Mouse (Mus musculus) cerebellum, postnatal 14 days (tissue): ENCODE results near the gene Elovl6.
A peak's percentile ranks its signal among the peaks of the same experiment; 100 is the strongest.

Source experiments
- DNase-seq, 2 experiments: peaks; one replicate each; pipeline ENCODE4 v3.0.0; 2021; ENCODE audit warnings: mixed read lengths in 2 of 2

The Elovl6 gene

GRCm38 (mm10) chr3:129649586-129650292 is 117.6 kb downstream of the Elovl6 start:
- peak in 1 of 2 experiments; percentile 37 for DNase-seq

DNA sequence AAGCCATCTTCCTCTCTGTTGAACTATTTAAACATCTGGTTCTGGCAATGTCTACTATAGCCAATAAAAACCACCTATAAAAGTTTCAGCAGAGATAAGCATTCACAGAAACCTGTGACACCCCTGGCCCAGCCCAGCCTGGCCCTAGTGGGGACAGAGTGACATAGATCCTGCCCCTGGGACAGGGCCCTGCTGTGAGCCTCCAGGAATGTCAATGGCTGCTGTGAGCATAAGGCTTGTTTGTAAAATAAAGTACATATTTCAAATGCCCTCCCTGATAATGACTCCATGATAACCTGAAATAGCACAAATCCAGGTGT is 118.1 kb downstream of the Elovl6 start:
- no peak for DNase-seq

- DNase-seq = no peak
Measured at GRCm38 (mm10) chr3:129650931-129651330, 118.8 kb downstream of the Elovl6 start.

DNA sequence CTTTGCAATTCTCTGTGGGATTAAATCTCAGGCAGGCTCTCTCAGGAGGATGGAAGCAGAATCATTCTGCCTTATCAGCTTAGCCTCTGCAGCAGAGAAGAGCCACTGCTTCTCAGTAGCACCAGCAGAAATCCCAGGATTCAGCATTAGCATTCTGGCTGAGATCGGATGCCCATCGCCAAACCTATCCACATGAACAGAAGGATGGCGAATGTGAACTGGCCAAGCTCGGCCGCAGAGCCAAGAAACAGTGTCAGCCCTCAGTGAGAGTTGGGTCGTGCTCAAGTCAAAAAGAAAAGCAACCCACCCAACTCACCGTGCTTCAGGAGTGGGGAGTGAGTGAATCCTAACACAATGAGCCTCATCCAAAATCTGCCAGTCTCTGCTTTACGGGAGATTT is 119.6 kb downstream of the Elovl6 start:
- peak; percentile 80 to 85 for DNase-seq

GRCm38 (mm10) chr3:129652476-129652875 is 120.3 kb downstream of the Elovl6 start:
- DNase-seq = peak; percentile 64 to 72

- DNase-seq = peak; percentile 60 to 70
Measured at GRCm38 (mm10) chr3:129656540-129656939, 124.4 kb downstream of the Elovl6 start.

GRCm38 (mm10) chr3:129657222-129657621 is 125.1 kb downstream of the Elovl6 start:
- no peak for DNase-seq

DNA sequence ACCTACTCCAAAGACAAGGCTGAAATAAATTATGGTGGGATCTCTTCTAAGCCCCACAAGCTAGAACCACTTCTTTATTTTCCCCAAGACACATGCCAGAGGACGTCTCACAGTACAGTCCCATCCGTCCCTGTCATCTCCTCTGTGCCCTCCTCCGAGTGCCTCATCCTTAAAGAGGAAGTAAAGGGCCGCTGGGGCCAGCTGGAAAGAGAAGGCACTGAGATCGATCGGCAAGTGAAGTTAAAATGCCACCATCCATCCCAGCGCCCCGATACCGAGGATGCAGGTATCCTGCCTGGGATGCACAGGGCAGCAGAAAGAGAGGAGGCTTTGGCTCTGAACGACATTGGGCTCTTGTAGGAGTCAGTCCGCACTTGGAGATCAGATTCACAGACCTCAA is 125.6 kb downstream of the Elovl6 start:
- DNase-seq = no peak

DNA sequence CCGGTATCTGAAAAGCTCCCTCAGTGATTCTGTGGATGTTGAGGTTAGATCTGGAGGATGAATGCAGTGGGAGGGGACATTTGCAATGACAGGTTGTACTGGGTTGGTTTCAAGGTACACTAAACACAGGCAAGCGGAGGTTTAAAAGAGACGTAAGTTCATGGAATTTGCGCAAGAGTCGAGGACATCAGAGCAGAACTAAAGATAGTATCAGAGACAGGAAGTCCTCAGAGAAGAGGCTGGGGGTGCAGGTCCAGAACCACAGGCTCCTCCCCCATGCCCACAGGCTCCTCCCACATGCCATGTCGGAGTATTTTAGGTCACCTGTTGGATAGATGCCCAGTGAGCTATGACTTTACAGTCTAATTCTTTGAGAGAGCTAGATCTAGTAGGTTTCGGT is 126.6 kb downstream of the Elovl6 start:
- no peak for DNase-seq

DNA sequence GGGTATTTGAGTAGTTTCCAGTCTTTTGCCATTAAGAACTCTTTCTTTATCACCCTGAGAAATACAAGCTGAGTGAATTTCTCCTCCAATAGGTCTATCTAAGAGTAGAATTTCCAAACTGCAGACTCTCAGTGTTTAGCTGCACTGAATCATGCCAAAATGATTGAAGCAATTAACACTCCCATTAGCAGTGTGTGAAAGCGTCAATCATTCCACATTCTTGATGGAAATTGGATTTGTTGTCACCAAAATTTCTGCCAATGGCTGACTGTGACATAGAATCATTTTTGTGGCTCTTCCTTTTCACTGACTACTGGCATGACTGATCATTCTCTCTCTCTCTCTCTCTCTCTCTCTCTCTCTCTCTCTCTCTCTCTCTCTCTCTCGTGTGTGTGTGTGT is 131.8 kb downstream of the Elovl6 start:
- no peak for DNase-seq

DNA sequence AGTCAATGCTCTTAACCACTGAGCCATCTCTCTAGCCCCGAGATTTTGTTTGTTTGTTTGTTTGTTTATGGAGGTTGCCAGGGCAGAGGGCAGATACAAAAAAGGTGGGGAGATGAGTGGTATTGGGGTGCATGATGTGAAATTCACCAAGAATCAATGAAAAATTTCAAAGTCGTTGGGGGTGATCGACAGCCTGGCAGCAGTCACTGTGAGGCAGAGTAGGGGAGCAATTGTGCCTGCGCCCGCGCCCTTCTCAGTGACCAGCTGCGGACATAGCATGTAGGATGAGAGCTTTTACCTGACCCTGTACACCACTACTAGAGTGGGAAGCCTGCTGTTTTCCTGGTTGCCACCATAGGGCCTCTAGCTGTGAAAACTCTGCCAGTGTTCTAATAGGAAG is 143.8 kb downstream of the Elovl6 start:
- DNase-seq = no peak

- DNase-seq = peak; percentile 55 to 58
Measured at GRCm38 (mm10) chr3:129680258-129680657, 148.1 kb downstream of the Elovl6 start.

DNA sequence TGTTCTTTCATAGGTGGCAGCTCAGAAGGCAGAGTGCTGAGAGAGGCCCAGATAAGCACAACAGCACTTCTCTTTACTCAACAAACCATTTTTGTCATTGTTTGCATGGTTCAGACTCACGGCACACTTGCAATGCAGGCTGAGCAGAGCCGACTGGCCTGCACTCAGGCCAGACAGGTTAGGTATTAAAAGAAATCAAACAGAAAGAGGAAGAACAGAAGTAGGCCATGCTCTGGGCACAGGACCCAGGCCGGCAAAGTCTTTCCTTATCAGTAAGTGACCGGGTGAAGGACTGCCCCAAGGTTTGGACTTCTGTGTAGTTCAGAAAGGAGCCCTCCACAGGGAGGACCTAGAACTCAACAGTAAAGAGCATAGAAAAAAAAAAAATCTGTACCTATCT is 149.7 kb downstream of the Elovl6 start:
- no peak for DNase-seq

DNA sequence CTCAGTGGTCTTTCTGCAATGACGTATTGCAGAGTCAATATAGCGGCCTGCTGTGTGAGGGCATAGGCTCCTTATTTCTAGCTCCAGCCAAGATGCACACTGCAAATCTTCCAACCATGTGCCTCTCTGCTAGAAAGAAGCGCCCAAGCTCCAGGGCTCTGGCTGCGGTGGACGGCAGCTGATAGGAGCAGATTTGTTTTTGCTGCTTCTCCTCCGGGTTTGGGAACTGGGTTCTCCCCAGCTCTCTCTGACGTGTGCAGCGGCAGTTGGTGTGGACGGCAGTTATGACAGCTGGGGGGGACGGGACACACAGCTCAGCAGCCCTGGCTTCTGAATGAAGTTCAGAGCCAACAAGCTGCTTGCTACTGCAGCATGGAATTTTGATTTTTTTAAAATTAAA is 150.2 kb downstream of the Elovl6 start:
- peak in 1 of 2 experiments; percentile 30 for DNase-seq

- DNase-seq = peak in 1 of 2 experiments; percentile 62
Measured at GRCm38 (mm10) chr3:129683060-129683679, 151.0 kb downstream of the Elovl6 start.

DNA sequence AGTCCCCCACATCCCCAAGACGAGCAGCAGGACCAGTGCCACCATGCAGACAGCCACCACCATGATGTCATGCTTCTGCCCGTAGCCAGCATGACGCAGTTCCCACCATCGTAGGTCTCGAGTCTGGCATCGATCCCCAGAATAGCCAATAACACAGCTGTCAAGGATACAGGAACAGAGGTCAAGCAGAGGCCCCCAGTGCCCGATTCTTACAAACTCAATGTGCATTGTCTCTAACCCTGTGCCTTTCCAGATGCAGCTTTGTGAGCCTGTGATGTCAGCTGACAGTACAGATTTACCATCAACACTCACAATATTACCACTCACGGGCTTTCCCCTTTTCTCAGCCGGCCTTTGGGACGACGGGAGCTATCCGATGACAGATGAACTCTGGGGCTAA is 154.0 kb downstream of the Elovl6 start:
- DNase-seq = no peak

DNA sequence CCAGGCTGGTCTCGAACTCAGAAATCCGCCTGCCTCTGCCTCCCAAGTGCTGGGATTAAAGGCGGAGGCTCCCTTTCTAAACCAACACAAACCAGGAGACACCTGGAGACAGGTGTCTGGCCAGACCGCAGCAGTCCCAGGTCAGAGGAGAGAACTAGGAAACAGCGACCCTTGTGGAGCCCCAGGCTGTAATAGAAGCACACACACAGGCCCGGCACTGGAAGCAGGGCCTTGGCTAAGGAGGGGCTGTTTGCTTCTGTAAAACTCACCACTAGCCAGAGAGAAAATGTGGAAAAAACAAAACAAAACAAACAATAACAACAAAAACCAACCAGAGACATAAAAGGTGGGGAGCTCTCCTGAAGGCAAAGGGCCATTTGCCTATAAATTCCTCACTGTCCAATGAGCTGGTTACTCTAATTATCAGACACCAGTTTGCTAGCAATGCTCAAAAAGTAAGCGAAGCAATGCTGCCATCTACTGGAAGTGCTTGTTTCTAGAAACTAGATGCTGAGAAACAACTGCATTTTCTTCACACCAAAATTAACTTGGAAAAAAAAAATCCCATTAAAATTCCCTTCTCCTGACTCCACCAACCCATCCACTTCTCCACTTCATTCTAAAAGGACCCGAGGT is 154.7 kb downstream of the Elovl6 start:
- peak; percentile 83 to 88 for DNase-seq

DNA sequence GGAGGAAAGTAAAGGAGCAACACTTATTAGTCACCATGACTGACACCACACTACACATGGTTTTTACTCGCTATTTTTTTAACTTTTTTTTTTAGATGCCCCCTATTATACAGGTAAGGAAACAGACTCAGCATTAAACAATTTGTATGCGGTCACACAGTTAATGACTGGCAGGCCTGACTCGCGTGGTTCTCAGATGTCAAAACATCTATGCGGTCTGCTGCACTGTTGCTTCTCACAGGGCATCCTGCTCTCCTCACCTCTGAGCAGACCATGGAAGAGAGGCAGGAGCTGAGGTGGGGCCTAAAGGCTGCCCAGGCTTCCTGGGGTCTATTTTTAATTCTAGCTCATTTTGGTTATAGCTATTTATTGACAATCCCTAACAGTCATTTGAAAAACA is 155.3 kb downstream of the Elovl6 start:
- no peak for DNase-seq
